Mouse (Mus musculus) c-Kit-positive CD71-negative TER-119-negative erythroid progenitor cells, embryonic 14.5 days (primary cell): ENCODE results near the gene Olfr1364.

Experiments used
- DNase-seq: peaks from one replicate; pipeline ENCODE4 v3.0.0-alpha.2; 2013; ENCODE audit warnings: low read depth

Olfr1364 gene

GRCm38 (mm10) chr13:21581659-21582058 lies at the start of gene Olfr1364:
TSS of gene Olfr1364 (minus strand) at chr13:21581759.
- DNase-seq, result no peak

GRCm38 (mm10) chr13:21613922-21614321 lies 32.4 kb upstream of the Olfr1364 start, which contains the start of gene Olfr1362:
TSS of gene Olfr1362 (minus strand) at chr13:21614022.
- DNase-seq, result no peak

GRCm38 (mm10) chr13:21591618-21592017 lies 10.1 kb upstream of the Olfr1364 start:
- no peak for DNase-seq

- no peak for DNase-seq
Observed at GRCm38 (mm10) chr13:21559793-21560192, 21.8 kb downstream of the Olfr1364 start, which contains the start of gene Olfr1535. TSS of gene Olfr1535 (minus strand) at chr13:21559893.

- no peak for DNase-seq
Observed at GRCm38 (mm10) chr13:21550416-21551110, 31.0 kb downstream of the Olfr1364 start.

- no peak for DNase-seq
Observed at GRCm38 (mm10) chr13:21549487-21549886, 32.1 kb downstream of the Olfr1364 start.

- no peak for DNase-seq
Observed at GRCm38 (mm10) chr13:21542708-21543107, 38.9 kb downstream of the Olfr1364 start, which contains the start of gene Olfr1366. TSS of gene Olfr1366 (minus strand) at chr13:21542808.

GRCm38 (mm10) chr13:21530781-21531201 lies 50.8 kb downstream of the Olfr1364 start, which contains the start of gene Zkscan8:
TSS of gene Zkscan8 (minus strand) at chr13:21531120.
- peak; percentile 74 for DNase-seq

GRCm38 (mm10) chr13:21530136-21530535 lies 51.4 kb downstream of the Olfr1364 start:
- DNase-seq, result no peak
